Mouse (Mus musculus): ENCODE measurements at regions not wholly inside any gene's neighbourhood (a gene's known extent, or its start where the extent isn't known, plus 50 kb on each side); places are given as distances from the start of the nearest gene placed in this dataset.

- Histone ChIP-seq H3K4me3 (ENCODE audit: low read depth, low read length) (no peak overlapping the region), H3K36me3 (ENCODE audit: control insufficient read depth, insufficient read depth, low read length) (no peaks in the 10 kb centered on the region), H3K27me3 (replicated peaks; ENCODE audit: control insufficient read depth, insufficient read depth, low read length) (no peaks in the 10 kb centered on the region), H3K9ac (ENCODE audit: low read depth, low read length) (no peak overlapping the region), H3K9me3 (ENCODE audit: control insufficient read depth, low read length) (no peaks in the 10 kb centered on the region), H3K4me2 (ENCODE audit: low read depth, low read length) (no peak overlapping the region), H3K27ac (replicated peaks; ENCODE audit: low read depth, low read length) (no peak overlapping the region), H3K4me1 (ENCODE audit: control insufficient read depth, insufficient read depth, low read length) (0 out of 2 replicates have a peak, but pooled peaks cover 3% of the 10 kb centered on the region)
- DNase-seq (ENCODE audit: low spot score) = no peak
- ATAC-seq (ENCODE audit: low read depth) = no peak
- 45% methylated on average over 4 of the region's 4 CpGs for WGBS
Observed at GRCm38 (mm10) chr12:26972495-26973113, 369.8 kb downstream of the Sox11 start.

- no peaks in the 10 kb centered on the region for H3K36me3 ChIP-seq (ENCODE audit: control insufficient read depth, insufficient read depth, low read length)
- no peaks in the 10 kb centered on the region for H3K27me3 ChIP-seq (replicated peaks; ENCODE audit: control insufficient read depth, insufficient read depth, low read length)
- H3K9me3 ChIP-seq (ENCODE audit: control insufficient read depth, low read length) = no peaks in the 10 kb centered on the region
- no peak overlapping the region for H3K4me3 ChIP-seq (ENCODE audit: low read depth, low read length)
- peak overlapping the region; percentile 19; the same call in 1 of the 2 replicates for H3K4me2 ChIP-seq (ENCODE audit: low read depth, low read length)
- ATAC-seq (ENCODE audit: low read depth) (peak; percentile 85; the same call in 1 of the 2 replicates), DNase-seq (ENCODE audit: low spot score) (peak; percentile 67)
- H3K4me1 ChIP-seq (ENCODE audit: control insufficient read depth, insufficient read depth, low read length) = peaks cover 14% of the 10 kb centered on the region
- WGBS = 28% methylated on average over 13 of the region's 16 CpGs
- no peak overlapping the region for H3K9ac ChIP-seq (ENCODE audit: low read depth, low read length)
- no peak overlapping the region for H3K27ac ChIP-seq (replicated peaks; ENCODE audit: low read depth, low read length)
Observed at GRCm38 (mm10) chr12:26967018-26967737, 375.2 kb downstream of the Sox11 start.

GRCm38 (mm10) chr12:26963917-26964316, 378.5 kb downstream of the Sox11 start:
- H3K4me2 ChIP-seq (ENCODE audit: low read depth, low read length) = no peak overlapping the region
- H3K9me3 ChIP-seq (ENCODE audit: control insufficient read depth, low read length) = no peaks in the 10 kb centered on the region
- ATAC-seq (ENCODE audit: low read depth) (no peak), DNase-seq (ENCODE audit: low spot score) (no peak)
- no peak overlapping the region for H3K9ac ChIP-seq (ENCODE audit: low read depth, low read length)
- H3K36me3 ChIP-seq (ENCODE audit: control insufficient read depth, insufficient read depth, low read length) = no peaks in the 10 kb centered on the region
- no peak overlapping the region for H3K27ac ChIP-seq (replicated peaks; ENCODE audit: low read depth, low read length)
- no peaks in the 10 kb centered on the region for H3K27me3 ChIP-seq (replicated peaks; ENCODE audit: control insufficient read depth, insufficient read depth, low read length)
- H3K4me1 ChIP-seq (ENCODE audit: control insufficient read depth, insufficient read depth, low read length) = peaks cover 14% of the 10 kb centered on the region
- no peak overlapping the region for H3K4me3 ChIP-seq (ENCODE audit: low read depth, low read length)

GRCm38 (mm10) chr12:26939831-26940230, 402.5 kb downstream of the Sox11 start:
- Histone ChIP-seq H3K9ac (ENCODE audit: low read depth, low read length) (no peak overlapping the region), H3K4me3 (ENCODE audit: low read depth, low read length) (no peak overlapping the region), H3K4me2 (ENCODE audit: low read depth, low read length) (no peak overlapping the region), H3K36me3 (ENCODE audit: control insufficient read depth, insufficient read depth, low read length) (no peaks in the 10 kb centered on the region), H3K27ac (replicated peaks; ENCODE audit: low read depth, low read length) (no peak overlapping the region), H3K9me3 (ENCODE audit: control insufficient read depth, low read length) (0 out of 2 replicates have a peak, but pooled peaks cover 6% of the 10 kb centered on the region), H3K4me1 (ENCODE audit: control insufficient read depth, insufficient read depth, low read length) (0 out of 2 replicates have a peak, but pooled peaks cover 3% of the 10 kb centered on the region), H3K27me3 (replicated peaks; ENCODE audit: control insufficient read depth, insufficient read depth, low read length) (no peaks in the 10 kb centered on the region)
- 23% methylated on average over 2 of the region's 2 CpGs for WGBS
- DNase-seq (ENCODE audit: low spot score) = peak; percentile 63
- no peak for ATAC-seq (ENCODE audit: low read depth)

- 0 out of 2 replicates have a peak, but pooled peaks cover 6% of the 10 kb centered on the region for H3K9me3 ChIP-seq (ENCODE audit: control insufficient read depth, low read length)
- no peak for DNase-seq (ENCODE audit: low spot score)
- 66% methylated on average over 3 of the region's 3 CpGs for WGBS
- no peak overlapping the region for H3K27ac ChIP-seq (replicated peaks; ENCODE audit: low read depth, low read length)
- 0 out of 2 replicates have a peak, but pooled peaks cover 3% of the 10 kb centered on the region for H3K4me1 ChIP-seq (ENCODE audit: control insufficient read depth, insufficient read depth, low read length)
- H3K4me2 ChIP-seq (ENCODE audit: low read depth, low read length) = no peak overlapping the region
- H3K9ac ChIP-seq (ENCODE audit: low read depth, low read length) = no peak overlapping the region
- no peaks in the 10 kb centered on the region for H3K27me3 ChIP-seq (replicated peaks; ENCODE audit: control insufficient read depth, insufficient read depth, low read length)
- no peaks in the 10 kb centered on the region for H3K36me3 ChIP-seq (ENCODE audit: control insufficient read depth, insufficient read depth, low read length)
- H3K4me3 ChIP-seq (ENCODE audit: low read depth, low read length) = no peak overlapping the region
- no peak for ATAC-seq (ENCODE audit: low read depth)
Observed at GRCm38 (mm10) chr12:26937836-26938235, 404.5 kb downstream of the Sox11 start.

- no peak overlapping the region for H3K27ac ChIP-seq (replicated peaks; ENCODE audit: low read depth, low read length)
- ATAC-seq (ENCODE audit: low read depth) = no peak
- H3K4me2 ChIP-seq (ENCODE audit: low read depth, low read length) = no peak overlapping the region
- no peak overlapping the region for H3K9ac ChIP-seq (ENCODE audit: low read depth, low read length)
- no peaks in the 10 kb centered on the region for H3K27me3 ChIP-seq (replicated peaks; ENCODE audit: control insufficient read depth, insufficient read depth, low read length)
- 0 out of 2 replicates have a peak, but pooled peaks cover 3% of the 10 kb centered on the region for H3K4me1 ChIP-seq (ENCODE audit: control insufficient read depth, insufficient read depth, low read length)
- no peak overlapping the region for H3K4me3 ChIP-seq (ENCODE audit: low read depth, low read length)
- H3K36me3 ChIP-seq (ENCODE audit: control insufficient read depth, insufficient read depth, low read length) = no peaks in the 10 kb centered on the region
- peak; percentile 22 for DNase-seq (ENCODE audit: low spot score)
- 41% methylated on average over 5 of the region's 5 CpGs for WGBS
- 0 out of 2 replicates have a peak, but pooled peaks cover 6% of the 10 kb centered on the region for H3K9me3 ChIP-seq (ENCODE audit: control insufficient read depth, low read length)
Observed at GRCm38 (mm10) chr12:26936696-26937458, 405.5 kb downstream of the Sox11 start.

GRCm38 (mm10) chr12:26930155-26930867, 412.1 kb downstream of the Sox11 start:
- Histone ChIP-seq H3K36me3 (ENCODE audit: control insufficient read depth, insufficient read depth, low read length) (no peaks in the 10 kb centered on the region), H3K27me3 (replicated peaks; ENCODE audit: control insufficient read depth, insufficient read depth, low read length) (no peaks in the 10 kb centered on the region), H3K4me1 (ENCODE audit: control insufficient read depth, insufficient read depth, low read length) (no peaks in the 10 kb centered on the region), H3K9me3 (ENCODE audit: control insufficient read depth, low read length) (no peaks in the 10 kb centered on the region), H3K27ac (replicated peaks; ENCODE audit: low read depth, low read length) (no peak overlapping the region), H3K4me2 (ENCODE audit: low read depth, low read length) (no peak overlapping the region), H3K4me3 (ENCODE audit: low read depth, low read length) (no peak overlapping the region), H3K9ac (ENCODE audit: low read depth, low read length) (no peak overlapping the region)
- no peak for ATAC-seq (ENCODE audit: low read depth)
- DNase-seq (ENCODE audit: low spot score) = no peak
- WGBS = 60% methylated on average over 7 of the region's 7 CpGs

GRCm38 (mm10) chr12:26906126-26906525, 436.2 kb downstream of the Sox11 start:
- no peak overlapping the region for H3K9ac ChIP-seq (ENCODE audit: low read depth, low read length)
- DNase-seq (ENCODE audit: low spot score) (no peak), ATAC-seq (ENCODE audit: low read depth) (no peak)
- no peaks in the 10 kb centered on the region for H3K9me3 ChIP-seq (ENCODE audit: control insufficient read depth, low read length)
- no peaks in the 10 kb centered on the region for H3K36me3 ChIP-seq (ENCODE audit: control insufficient read depth, insufficient read depth, low read length)
- no peak overlapping the region for H3K4me2 ChIP-seq (ENCODE audit: low read depth, low read length)
- H3K4me1 ChIP-seq (ENCODE audit: control insufficient read depth, insufficient read depth, low read length) = no peaks in the 10 kb centered on the region
- H3K27ac ChIP-seq (replicated peaks; ENCODE audit: low read depth, low read length) = no peak overlapping the region
- no peaks in the 10 kb centered on the region for H3K27me3 ChIP-seq (replicated peaks; ENCODE audit: control insufficient read depth, insufficient read depth, low read length)
- WGBS = 84% methylated on average over 1 of the region's 1 CpGs
- H3K4me3 ChIP-seq (ENCODE audit: low read depth, low read length) = no peak overlapping the region
